In genomic region chr2:51830286-51830944, GRCm38 (mm10) we compare ENCODE assay signal across 8 mouse cellular contexts.
A peak's percentile ranks its signal among the peaks of the same experiment; 100 is the strongest.
DNase-seq lines count a peak whose midpoint lies in the region; ATAC-seq lines count a peak whose summit lies in the region.

No protein-coding gene starts in this region.

- DNase-seq in ES-CJ7 (ENCODE audit: low read depth, low spot score) (peak; percentile 62), R1 (ENCODE audit: low read depth, low spot score) (peak; percentile 66)
- DNase-seq in embryo, embryonic 11 days = peak; percentile 85
- DNase-seq in heart, postnatal 10 days = peak; percentile 75 to 86
- DNase-seq in kidney, postnatal 36 days = peak; percentile 71 to 87
- DNase-seq in lung, postnatal 25 days (ENCODE audit: low spot score) = peak; percentile 48
- DNase-seq in retina, postnatal 7 days (ENCODE audit: low read depth, low spot score) = peak; percentile 37

- no peak for ATAC-seq in inflammation-experienced regulatory T-cells, adult 6 months

- intact Hi-C loops in heart, postnatal 10 days (cut with DNase I) = loop anchor here (1.0 to 5.0 kb wide), 3 partner anchors 87 to 1524 kb away; no protein-coding TSS in a partner anchor
